Comparison of ENCODE assay signal across 8 mouse cellular contexts in the genomic region with DNA sequence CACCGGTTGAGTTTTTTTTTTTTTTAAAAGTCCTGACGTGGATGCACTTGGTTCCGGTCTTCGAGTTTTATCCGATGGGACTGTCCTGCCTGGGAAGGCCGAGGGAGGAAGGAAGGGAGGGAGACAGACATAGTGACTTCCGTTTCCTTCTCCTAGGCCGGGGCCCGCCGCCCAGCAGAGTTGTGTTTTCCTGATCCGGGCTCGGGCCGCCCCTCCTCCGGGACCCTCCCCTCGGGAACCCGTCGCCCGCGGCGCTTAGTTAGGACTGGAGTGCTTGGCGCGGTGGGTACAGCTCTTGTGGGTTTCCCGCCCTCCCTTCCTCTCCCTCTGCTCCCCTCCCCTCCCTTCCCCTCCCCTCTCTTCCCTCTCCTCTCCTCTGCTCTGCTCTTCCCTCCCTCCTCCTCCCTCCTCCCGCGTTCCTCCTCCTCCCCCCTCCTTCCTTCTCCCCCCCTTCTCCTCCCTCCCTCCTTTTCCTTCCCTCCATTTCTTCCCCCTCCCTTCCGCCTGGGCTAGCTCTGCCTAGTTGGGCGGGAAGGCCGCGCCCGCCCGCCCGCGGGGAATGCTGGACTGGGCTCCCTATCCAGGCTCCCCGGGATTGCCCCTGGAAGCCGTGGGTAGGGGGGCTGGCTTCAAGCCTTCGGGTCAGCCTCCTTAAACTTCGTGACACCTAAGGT. TPM values are rescaled to one million over a fixed set of nuclear protein-coding genes. Genes with fewer than 3 reads are reported as not detected.
DNase-seq lines count a peak whose midpoint lies in the region; ATAC-seq lines count a peak whose summit lies in the region.

No protein-coding gene starts in this region.

- WGBS in intestine, embryonic 15.5 days = 16% methylated on average over 35 of the region's 37 CpGs

- H3K9ac ChIP-seq in intestine, embryonic 15.5 days = peak overlapping the region; percentile 37

- no peaks in the 10 kb centered on the region for H3K9me3 ChIP-seq in intestine, embryonic 15.5 days

- peak; percentile 93 for ATAC-seq in intestine, embryonic 15.5 days

- DNase-seq in adrenal gland, adult 8-10 months = peak; percentile 79
- peak; percentile 68 for DNase-seq in embryo, embryonic 11.5 days (ENCODE audit: low read depth, low spot score)
- peak; percentile 69 to 73 for DNase-seq in gastrocnemius, postnatal 36 days
- DNase-seq in left cerebral cortex, postnatal 25 days (ENCODE audit: low spot score in 2 of 2) = peak; percentile 52 to 64
- peak; percentile 86 for DNase-seq in mesoderm, embryonic 11.5 days (ENCODE audit: low read depth, low spot score)
- DNase-seq in right cerebral cortex, postnatal 25 days = peak; percentile 60
- DNase-seq in urinary bladder, postnatal 4 days (ENCODE audit: low spot score in 2 of 2) = peak; percentile 80

- peak overlapping the region; percentile 43 for H3K4me2 ChIP-seq in intestine, embryonic 15.5 days (replicated peaks)

- H3K36me3 ChIP-seq in intestine, embryonic 15.5 days = no peaks in the 10 kb centered on the region

- no peaks in the 10 kb centered on the region for H3K27me3 ChIP-seq in intestine, embryonic 15.5 days (replicated peaks)

- peaks cover 3% of the 10 kb centered on the region; the same call in 1 of the 2 replicates for H3K4me1 ChIP-seq in intestine, embryonic 15.5 days (replicated peaks)

- H3K4me3 ChIP-seq in intestine, embryonic 15.5 days (replicated peaks) = peak overlapping the region; percentile 39

- peak overlapping the region; percentile 88 for H3K27ac ChIP-seq in intestine, embryonic 15.5 days

- intact Hi-C loops in gastrocnemius, postnatal 36 days (cut with DNase I) = loop anchor here (5.0 kb wide), 1 partner anchor 79 kb away; a partner anchor contains a TSS
- intact Hi-C loops in left cerebral cortex, postnatal 25 days (cut with DNase I) = loop anchor here (1.0 kb wide), 1 partner anchor 82 kb away; no protein-coding TSS in a partner anchor

RNA-seq across cellular contexts. Expression of a gene that starts 8.9 kb away (rescaled TPM):
- total RNA-seq in adrenal gland, adult 8-10 months (2022) = 10 to 100 TPM; 48.2 to 66.5 (median 55.3) TPM
- 10 to 100 TPM; 17.2 to 17.6 TPM for total RNA-seq in gastrocnemius, postnatal 36 days (2021)
- 12.1 and 13.3 TPM in 2 replicates for polyA plus RNA-seq in intestine, embryonic 15.5 days (2015; fragmentation: Nextera tagmentation; extraction: Ambion mirVana)
- total RNA-seq in left cerebral cortex, postnatal 25 days (2021) = 10 to 100 TPM; 62.7 to 65.9 TPM

Comparison
In these comparisons a context has a peak if more than half of its experiments do, and no peak if none do; other contexts are left out.
1. Peak in every context shown above with its lines: DNase-seq, ATAC-seq, H3K4me3 ChIP-seq and H3K27ac ChIP-seq.